Mouse (Mus musculus) liver, postnatal 0 days (tissue): ENCODE measurements around the gene Tmem117. TPM values are rescaled to one million over a fixed set of nuclear protein-coding genes. Genes with fewer than 3 reads are reported as not detected.

Source experiments
- ATAC-seq: fragments of 200-750 bp; cut with Nextera tagmentation; 2 replicates; pipeline ENCODE4 v1.8.0; 2017; ENCODE audit warnings: mild to moderate bottlenecking, moderate library complexity
- DNase-seq: peaks from one replicate; pipeline ENCODE4 v3.0.0-alpha.2; 2016
- H3K27ac ChIP-seq: fragments of 300-500 bp; sonication (generic); 2 replicates; pipeline ENCODE4 v1.5.1; 2014; ENCODE audit warnings: antibody characterized with exemption, moderate library complexity, mild to moderate bottlenecking, low read depth
- H3K27me3 ChIP-seq: fragments of 300-500 bp; sonication (generic); 2 replicates; pipeline ENCODE4 v1.6.1; 2014; ENCODE audit warnings: low read length, control low read depth, mixed read lengths; ENCODE audit not compliant: insufficient read depth
- H3K36me3 ChIP-seq: fragments of 300-500 bp; sonication (generic); replicated peaks from 2 replicates; pipeline ENCODE4 v1.6.1; 2014; ENCODE audit warnings: mild to moderate bottlenecking, control low read depth, low read length, moderate library complexity, mixed read lengths; ENCODE audit not compliant: insufficient read depth
- H3K4me1 ChIP-seq: fragments of 300-500 bp; sonication (generic); 2 replicates; pipeline ENCODE4 v1.6.1; 2014; ENCODE audit warnings: antibody characterized with exemption, mild to moderate bottlenecking, control low read depth; ENCODE audit not compliant: insufficient read depth
- H3K4me2 ChIP-seq: fragments of 300-500 bp; sonication (generic); 2 replicates; pipeline ENCODE4 v1.6.1; 2014; ENCODE audit warnings: low read depth, mild to moderate bottlenecking, low read length, moderate library complexity, mixed read lengths
- H3K4me3 ChIP-seq: fragments of 300-500 bp; sonication (generic); 2 replicates; pipeline ENCODE4 v1.5.1; 2014; ENCODE audit warnings: low read depth, low read length
- H3K9ac ChIP-seq: fragments of 300-500 bp; sonication (generic); replicated peaks from 2 replicates; pipeline ENCODE4 v1.6.1; 2014; ENCODE audit warnings: mild to moderate bottlenecking, moderate library complexity
- H3K9me3 ChIP-seq: fragments of 300-500 bp; sonication (generic); 2 replicates; pipeline ENCODE4 v1.6.1; 2016; ENCODE audit warnings: mild to moderate bottlenecking, control low read depth, low read length, mixed read lengths
- CTCF ChIP-seq: sonication (generic); IDR thresholded peaks from 2 replicates; pipeline ENCODE4 v1.5.1; 2016; ENCODE audit warnings: antibody characterized with exemption, low read depth
- EP300 ChIP-seq: IDR thresholded peaks from 2 replicates; pipeline ENCODE4 v1.6.1; 2016; ENCODE audit warnings: antibody characterized with exemption, low read depth, mild to moderate bottlenecking
- WGBS: fragments of 180-500 bp; shearing (Covaris S2); extraction: QIAGEN DNeasy Blood & Tissue Kit; methylation state at CpG from one replicate; pipeline ENCODE4 v1.1.7; 2014; ENCODE audit not compliant: insufficient replicate concordance; 5-methylcytosine and 5-hydroxymethylcytosine counted together
- polyA plus RNA-seq: library from polyadenylated mRNA; unstranded; fragments of >200 nt; fragmentation: Nextera tagmentation; extraction: Ambion mirVana; gene quantifications from 2 replicates; pipeline ENCODE4 v1.2.1, GENCODE M21; 2015

The Tmem117 gene
- polyA plus RNA-seq, 1 experiment from 2014 or later = not detected

DNA sequence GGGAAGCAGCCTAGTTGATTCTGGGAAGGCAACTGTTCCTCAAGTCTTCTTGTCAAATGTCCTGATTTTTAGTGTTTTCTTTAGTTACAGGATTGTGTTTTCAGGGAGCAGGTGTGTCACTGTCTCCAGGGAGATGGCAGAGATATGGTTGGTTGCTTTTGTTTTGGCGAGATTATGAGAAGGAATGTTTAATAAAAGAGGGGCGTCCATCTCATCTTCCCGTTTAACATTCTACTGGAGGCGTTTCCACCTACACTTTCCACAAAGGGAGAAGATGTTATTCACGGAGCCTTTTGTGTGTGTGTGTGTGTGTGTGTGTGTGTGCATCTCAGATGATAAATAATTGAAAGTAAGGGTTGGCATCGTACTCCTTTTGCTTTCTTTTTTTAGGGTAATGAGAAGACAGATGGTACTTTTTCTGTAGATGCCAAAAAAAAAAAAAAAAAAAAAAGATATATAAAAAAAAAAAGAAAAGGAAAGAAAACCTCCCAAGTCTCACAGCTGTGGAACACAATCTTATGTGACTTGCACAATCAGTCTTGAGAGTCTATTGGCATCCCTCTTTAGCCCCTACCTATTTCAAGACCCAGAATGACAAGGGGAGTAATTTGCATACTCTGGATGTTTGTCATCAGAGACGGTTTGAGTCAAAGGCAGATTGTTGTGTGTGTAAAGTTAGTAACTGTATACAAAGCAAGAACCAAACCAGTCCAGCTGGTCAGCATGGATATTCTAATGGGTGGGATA lies 142.0 kb downstream of the Tmem117 start:
- H3K27ac ChIP-seq = no peak overlapping the region
- WGBS = 74% methylated on average over 7 of the region's 7 CpGs
- H3K4me1 ChIP-seq = no peaks in the 10 kb centered on the region
- H3K4me3 ChIP-seq = no peak overlapping the region
- TF ChIP-seq EP300 (no peak), CTCF (no peak)
- ATAC-seq = no peak
- H3K9me3 ChIP-seq = no peaks in the 10 kb centered on the region
- no peaks in the 10 kb centered on the region for H3K36me3 ChIP-seq
- H3K27me3 ChIP-seq = no peaks in the 10 kb centered on the region
- no peak overlapping the region for H3K4me2 ChIP-seq
- H3K9ac ChIP-seq = no peak overlapping the region
- no peak for DNase-seq

DNA sequence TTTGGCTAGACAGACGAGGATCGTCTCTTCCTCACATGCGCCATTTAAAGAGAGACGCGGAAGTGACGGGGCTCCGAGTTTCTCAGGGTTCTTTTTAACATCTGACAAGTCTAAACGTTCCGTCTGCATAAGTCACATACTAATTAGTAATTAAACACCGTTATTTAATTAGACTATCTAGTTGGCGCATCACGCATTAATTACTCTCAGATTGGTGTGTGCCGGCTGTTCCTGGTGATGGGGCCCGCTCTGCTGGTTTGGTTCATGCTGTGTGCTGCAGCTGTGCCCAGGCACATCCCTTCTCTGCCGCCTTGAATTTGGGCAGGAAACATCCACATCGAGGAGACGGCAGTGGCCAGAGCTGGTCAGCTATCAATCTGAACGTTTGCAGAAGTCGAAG lies 142.7 kb downstream of the Tmem117 start:
- Histone ChIP-seq H3K4me1 (no peaks in the 10 kb centered on the region), H3K27me3 (no peaks in the 10 kb centered on the region), H3K9ac (no peak overlapping the region), H3K36me3 (no peaks in the 10 kb centered on the region), H3K4me3 (no peak overlapping the region), H3K4me2 (no peak overlapping the region), H3K27ac (no peak overlapping the region), H3K9me3 (no peaks in the 10 kb centered on the region)
- no peak for TF ChIP-seq EP300
- no peak for TF ChIP-seq CTCF
- DNase-seq = no peak
- 79% methylated on average over 19 of the region's 19 CpGs for WGBS
- ATAC-seq = no peak

DNA sequence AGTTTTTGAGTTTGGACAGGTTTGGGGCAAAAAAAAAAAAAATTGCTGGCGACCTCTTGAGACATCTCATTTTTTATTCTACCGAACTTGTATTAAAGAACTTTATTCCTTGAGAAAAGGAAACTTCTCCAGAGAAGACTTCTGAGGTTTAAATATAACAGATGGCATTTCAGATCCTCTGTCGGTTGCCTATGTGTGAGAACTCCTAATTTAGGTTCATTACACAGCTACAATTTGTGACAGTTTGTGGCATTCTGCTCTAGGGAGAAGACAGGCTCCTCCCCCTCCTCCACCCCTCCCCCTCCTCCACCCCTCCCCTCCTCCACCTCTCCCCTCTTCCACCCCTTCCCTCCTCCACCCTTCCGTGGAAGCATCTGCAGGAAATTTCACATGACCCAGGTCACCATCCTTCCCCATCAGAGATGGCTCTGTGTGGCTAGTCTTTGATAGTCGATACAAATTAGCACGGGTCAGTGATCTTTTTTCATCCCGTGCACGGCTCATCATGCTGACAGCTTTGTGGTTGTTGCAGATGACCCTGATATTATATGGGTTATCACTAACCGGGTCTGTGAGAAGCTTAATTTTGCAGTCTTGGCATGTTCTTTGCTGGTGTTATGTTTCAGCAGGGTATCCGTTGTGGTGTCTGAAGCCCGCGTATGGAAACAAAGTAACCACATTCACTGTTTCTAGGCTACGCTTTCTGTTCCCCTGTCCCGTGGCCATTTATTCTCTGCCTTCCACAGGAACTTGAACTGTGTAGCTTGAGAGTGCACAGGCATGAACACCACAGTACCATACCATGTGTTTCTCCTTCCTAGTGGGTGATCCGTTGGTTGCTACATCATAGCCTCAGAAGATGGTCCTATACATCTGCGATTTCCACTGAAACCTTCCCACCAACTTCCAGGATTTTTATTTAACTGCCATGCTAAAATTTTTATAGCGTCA lies 147.4 kb downstream of the Tmem117 start:
- no peaks in the 10 kb centered on the region for H3K4me1 ChIP-seq
- no peaks in the 10 kb centered on the region for H3K36me3 ChIP-seq
- H3K27me3 ChIP-seq = no peaks in the 10 kb centered on the region
- TF ChIP-seq CTCF (no peak), EP300 (no peak)
- no peaks in the 10 kb centered on the region for H3K9me3 ChIP-seq
- WGBS = 73% methylated on average over 17 of the region's 17 CpGs
- DNase-seq (no peak), ATAC-seq (no peak)
- no peak overlapping the region for H3K9ac ChIP-seq
- no peak overlapping the region for H3K27ac ChIP-seq
- H3K4me2 ChIP-seq = no peak overlapping the region
- H3K4me3 ChIP-seq = no peak overlapping the region

DNA sequence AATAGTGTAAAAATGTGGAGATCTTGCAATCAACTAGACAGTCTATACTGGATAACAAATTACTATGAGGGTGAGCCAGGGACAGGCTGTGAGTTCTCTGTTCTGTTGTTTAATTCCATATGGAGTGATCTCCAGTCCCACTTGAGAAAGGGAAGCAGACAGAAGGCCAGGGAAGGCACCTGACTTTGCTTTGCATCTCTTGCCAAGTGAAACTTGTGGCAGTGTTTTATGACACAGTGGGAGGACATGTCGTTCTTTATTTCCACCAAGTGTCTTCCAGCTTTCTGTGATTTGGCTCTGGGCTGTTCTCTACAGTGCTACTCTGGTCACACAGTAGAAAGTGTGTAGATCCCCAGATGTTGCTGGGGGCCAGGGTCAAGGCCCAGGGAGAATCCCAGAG lies 152.5 kb downstream of the Tmem117 start:
- no peak for TF ChIP-seq EP300

DNA sequence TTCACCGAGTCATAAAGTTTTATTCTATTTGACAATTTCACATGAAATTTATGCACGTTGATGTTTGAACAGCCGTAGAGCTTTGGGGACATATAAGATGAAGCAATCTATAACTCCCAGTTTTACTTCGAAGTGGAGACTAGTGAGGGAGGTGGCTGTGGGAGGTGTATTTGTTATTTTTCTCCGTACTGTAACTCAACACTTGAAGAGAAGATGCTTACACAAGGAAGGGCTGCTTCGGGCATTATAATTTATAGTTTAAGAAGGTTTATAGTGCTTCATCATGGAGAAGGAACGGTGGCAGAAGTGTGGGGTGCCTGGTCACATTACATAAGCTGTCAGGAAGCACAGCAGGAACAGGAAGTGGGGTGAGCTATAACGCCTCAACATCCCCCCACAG lies 164.4 kb downstream of the Tmem117 start:
- ATAC-seq (no peak), DNase-seq (no peak)
- H3K9ac ChIP-seq = no peak overlapping the region
- no peaks in the 10 kb centered on the region for H3K9me3 ChIP-seq
- no peak overlapping the region for H3K4me2 ChIP-seq
- TF ChIP-seq EP300 (no peak), CTCF (no peak)
- H3K36me3 ChIP-seq = no peaks in the 10 kb centered on the region
- H3K27ac ChIP-seq = no peak overlapping the region
- H3K27me3 ChIP-seq = no peaks in the 10 kb centered on the region
- WGBS = 68% methylated on average over 8 of the region's 8 CpGs
- no peaks in the 10 kb centered on the region for H3K4me1 ChIP-seq
- no peak overlapping the region for H3K4me3 ChIP-seq

More for the DNA sequence above, 152.5 kb downstream of the Tmem117 start:
- no peak for DNase-seq
- Histone ChIP-seq H3K4me2 (no peak overlapping the region), H3K27me3 (no peaks in the 10 kb centered on the region), H3K4me3 (no peak overlapping the region), H3K4me1 (no peaks in the 10 kb centered on the region), H3K36me3 (no peaks in the 10 kb centered on the region), H3K9ac (no peak overlapping the region), H3K9me3 (no peaks in the 10 kb centered on the region), H3K27ac (no peak overlapping the region)
- 70% methylated on average over 1 of the region's 1 CpGs for WGBS
- no peak for ATAC-seq

DNA sequence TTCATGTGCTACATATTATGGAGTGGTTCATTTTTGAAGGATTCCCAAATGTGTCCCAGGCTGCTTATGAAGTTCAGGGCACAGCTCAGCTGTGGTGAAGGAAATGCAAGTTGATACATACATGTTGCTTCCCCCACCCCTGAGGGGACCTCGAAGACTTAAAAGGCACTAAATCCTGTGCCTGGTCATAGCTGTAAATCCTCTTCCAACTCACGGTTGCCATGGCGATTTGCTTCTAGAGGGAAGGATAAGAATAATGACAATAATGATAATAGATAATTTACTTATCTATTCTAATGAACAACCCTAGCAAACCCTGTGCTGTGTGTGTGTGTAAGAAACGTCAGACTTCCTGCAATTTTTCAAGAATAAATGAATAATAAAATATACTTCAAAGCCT lies 166.5 kb downstream of the Tmem117 start:
- H3K27me3 ChIP-seq = no peaks in the 10 kb centered on the region
- H3K9me3 ChIP-seq = no peaks in the 10 kb centered on the region
- ATAC-seq (no peak), DNase-seq (no peak)
- no peak overlapping the region for H3K4me2 ChIP-seq
- no peak overlapping the region for H3K9ac ChIP-seq
- no peaks in the 10 kb centered on the region for H3K36me3 ChIP-seq
- H3K4me3 ChIP-seq = no peak overlapping the region
- H3K4me1 ChIP-seq = no peaks in the 10 kb centered on the region
- no peak overlapping the region for H3K27ac ChIP-seq
- TF ChIP-seq CTCF (no peak), EP300 (no peak)
- 60% methylated on average over 4 of the region's 4 CpGs for WGBS
